Mouse (Mus musculus) stomach, postnatal 0 days (tissue): ENCODE data around the gene Car6. TPM values are rescaled to one million over a fixed set of nuclear protein-coding genes. Genes with fewer than 3 reads are reported as not detected.

ENCODE experiments used
- ATAC-seq: fragments of 200-750 bp; cut with Nextera tagmentation; 2 replicates; pipeline ENCODE4 v1.8.0; 2017; ENCODE audit not compliant: low FRiP score, low TSS enrichment
- DNase-seq: peaks from one replicate; pipeline ENCODE4 v3.0.0-alpha.2; 2016; ENCODE audit warnings: low spot score
- H3K27ac ChIP-seq: fragments of 300-500 bp; sonication (generic); replicated peaks from 2 replicates; pipeline ENCODE4 v1.5.1; 2014; ENCODE audit warnings: mild to moderate bottlenecking, control low read depth
- H3K27me3 ChIP-seq: fragments of 300-500 bp; sonication (generic); 2 replicates; pipeline ENCODE4 v1.6.1; 2014; ENCODE audit warnings: low read length; ENCODE audit not compliant: control insufficient read depth, insufficient read depth
- H3K36me3 ChIP-seq: fragments of 300-500 bp; sonication (generic); 2 replicates; pipeline ENCODE4 v1.6.1; 2014; ENCODE audit warnings: low read length, mixed read lengths; ENCODE audit not compliant: control insufficient read depth, insufficient read depth
- H3K4me1 ChIP-seq: fragments of 300-500 bp; sonication (generic); replicated peaks from 2 replicates; pipeline ENCODE4 v1.6.1; 2014; ENCODE audit warnings: antibody characterized with exemption; ENCODE audit not compliant: control insufficient read depth, insufficient read depth
- H3K4me2 ChIP-seq: fragments of 300-500 bp; sonication (generic); replicated peaks from 2 replicates; pipeline ENCODE4 v1.6.1; 2014; ENCODE audit warnings: low read depth, mild to moderate bottlenecking, control low read depth, moderate library complexity
- H3K4me3 ChIP-seq: fragments of 300-500 bp; sonication (generic); 2 replicates; pipeline ENCODE4 v1.5.1; 2014; ENCODE audit warnings: low read depth, low read length, control low read depth
- H3K9ac ChIP-seq: fragments of 300-500 bp; sonication (generic); 2 replicates; pipeline ENCODE4 v1.6.1; 2014; ENCODE audit warnings: mild to moderate bottlenecking, low read length, control low read depth, mixed read lengths
- H3K9me3 ChIP-seq: fragments of 300-500 bp; sonication (generic); 2 replicates; pipeline ENCODE4 v1.6.1; 2016; ENCODE audit warnings: low read length; ENCODE audit not compliant: control insufficient read depth
- CTCF ChIP-seq: IDR thresholded peaks from 2 replicates; pipeline ENCODE4 v1.5.1; 2016; ENCODE audit warnings: antibody characterized with exemption, low read depth, mild to moderate bottlenecking, moderate library complexity
- EP300 ChIP-seq: optimal IDR thresholded peaks from 2 replicates; pipeline ENCODE3; 2016; ENCODE audit warnings: antibody characterized with exemption
- WGBS: fragments of 180-500 bp; shearing (Covaris S2); extraction: QIAGEN DNeasy Blood & Tissue Kit; methylation state at CpG from one replicate; pipeline ENCODE4 v1.1.7; 2014; 5-methylcytosine and 5-hydroxymethylcytosine counted together
- polyA plus RNA-seq: library from polyadenylated mRNA; unstranded; fragments of >200 nt; fragmentation: Nextera tagmentation; extraction: Ambion mirVana; gene quantifications from 2 replicates; pipeline ENCODE4 v1.2.1, GENCODE M21; 2015

Car6 gene
- polyA plus RNA-seq, 1 experiment from 2014 or later: not detected

DNA sequence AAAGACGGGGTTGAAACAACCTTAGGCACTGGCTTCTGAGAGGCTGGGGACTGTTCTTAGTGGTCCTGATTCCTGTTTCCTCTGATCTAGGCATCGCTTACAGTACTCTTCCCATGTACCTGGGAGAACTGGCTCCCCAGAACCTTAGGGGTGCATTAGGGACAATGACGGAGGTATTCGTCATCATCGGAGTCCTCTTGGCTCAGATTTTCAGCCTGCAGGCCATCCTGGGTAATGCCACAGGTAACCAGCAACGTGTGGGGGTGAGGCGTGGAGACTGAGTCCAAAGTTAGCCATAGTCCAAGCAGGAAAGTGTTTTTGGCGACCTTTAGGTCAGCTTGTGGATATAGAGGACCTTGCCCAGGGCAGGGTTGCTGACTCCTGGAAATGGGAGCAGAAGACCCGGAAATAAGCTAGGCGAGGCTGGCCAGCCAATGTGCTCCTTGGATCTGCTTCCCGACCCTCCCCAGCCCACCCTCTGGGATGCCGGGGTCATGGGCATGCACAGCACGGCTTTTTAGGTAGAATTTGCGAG, 43.7 kb downstream of the Car6 start:
- no peak for DNase-seq
- Histone ChIP-seq H3K9ac (no peak overlapping the region), H3K36me3 (no peaks in the 10 kb centered on the region), H3K4me3 (no peak overlapping the region), H3K4me2 (no peak overlapping the region), H3K27me3 (no peaks in the 10 kb centered on the region), H3K4me1 (no peaks in the 10 kb centered on the region), H3K27ac (no peak overlapping the region), H3K9me3 (no peaks in the 10 kb centered on the region)
- 69% methylated on average over 14 of the region's 14 CpGs for WGBS
- no peak for ATAC-seq
- TF ChIP-seq CTCF (no peak), EP300 (no peak)

DNA sequence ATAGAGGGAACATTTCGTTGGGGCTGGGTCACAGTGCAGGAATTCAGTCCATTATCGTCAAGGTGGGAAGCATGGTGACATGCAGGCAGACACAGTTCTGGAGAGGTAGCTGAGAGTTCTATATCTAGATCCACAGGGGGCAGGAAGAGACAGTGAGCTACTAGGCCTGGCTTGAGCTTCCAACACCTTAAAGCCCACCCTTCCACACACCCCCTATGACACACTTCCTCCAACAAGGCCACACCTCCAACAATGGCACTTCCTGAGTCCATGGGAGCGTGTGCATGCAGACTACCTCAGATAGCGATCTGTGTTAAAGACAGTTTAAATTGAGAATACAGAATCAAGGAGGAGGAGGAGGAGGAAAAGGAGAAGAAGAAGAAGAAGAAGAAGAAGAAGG, 45.4 kb downstream of the Car6 start:
- Histone ChIP-seq H3K9ac (no peak overlapping the region), H3K36me3 (no peaks in the 10 kb centered on the region), H3K4me2 (no peak overlapping the region), H3K9me3 (no peaks in the 10 kb centered on the region), H3K27me3 (no peaks in the 10 kb centered on the region), H3K4me3 (no peak overlapping the region), H3K27ac (no peak overlapping the region), H3K4me1 (no peaks in the 10 kb centered on the region)
- WGBS: 87% methylated on average over 4 of the region's 4 CpGs
- ATAC-seq: no peak
- no peak for DNase-seq
- TF ChIP-seq EP300 (no peak), CTCF (no peak)

DNA sequence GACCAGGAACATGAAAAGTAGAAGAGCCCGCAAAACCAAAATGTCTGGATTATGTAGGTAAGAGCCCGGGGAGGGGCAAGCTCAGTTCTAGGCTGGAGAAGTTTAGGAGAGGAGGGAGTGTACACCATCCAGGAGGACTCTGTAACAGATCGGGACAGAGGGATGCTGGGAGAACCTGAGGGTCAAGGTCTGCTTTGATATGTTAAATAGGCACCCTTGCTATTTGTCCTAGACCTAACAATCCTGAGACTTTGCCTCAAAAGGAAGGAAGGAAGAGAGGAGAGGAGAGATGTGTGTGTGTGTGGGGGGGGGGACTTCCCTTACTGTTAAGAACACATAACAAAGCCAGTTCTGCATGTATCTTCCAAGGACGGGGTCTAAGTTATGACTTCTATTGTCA, 45.8 kb downstream of the Car6 start:
- WGBS: 84% methylated on average over 4 of the region's 4 CpGs
- H3K4me1 ChIP-seq: no peaks in the 10 kb centered on the region
- no peak for DNase-seq
- H3K4me3 ChIP-seq: no peak overlapping the region
- H3K27me3 ChIP-seq: no peaks in the 10 kb centered on the region
- no peak overlapping the region for H3K9ac ChIP-seq
- H3K27ac ChIP-seq: no peak overlapping the region
- no peaks in the 10 kb centered on the region for H3K36me3 ChIP-seq
- H3K4me2 ChIP-seq: no peak overlapping the region
- no peaks in the 10 kb centered on the region for H3K9me3 ChIP-seq
- ATAC-seq: no peak
- TF ChIP-seq EP300 (no peak), CTCF (no peak)

DNA sequence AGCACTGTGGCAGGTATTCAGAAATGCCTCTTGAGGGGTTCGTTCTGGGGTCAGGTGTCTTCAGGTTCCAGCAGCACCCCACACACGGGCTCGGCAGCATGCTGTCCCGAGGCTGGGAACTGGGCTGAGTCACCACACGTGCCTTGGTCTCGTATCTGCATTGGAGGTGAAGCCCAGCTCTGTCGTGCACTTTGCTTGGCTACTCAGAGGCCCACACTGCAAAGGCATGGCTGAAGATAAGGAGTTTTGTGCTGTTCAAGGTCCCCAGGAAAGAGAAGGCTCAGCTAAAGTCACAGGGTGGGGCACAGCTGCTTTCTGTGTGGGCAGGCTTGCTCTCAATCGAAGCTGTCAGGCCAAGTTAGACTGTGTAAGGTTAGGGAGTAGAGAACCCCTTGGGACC, 48.6 kb downstream of the Car6 start:
- Histone ChIP-seq H3K4me3 (no peak overlapping the region), H3K27me3 (no peaks in the 10 kb centered on the region), H3K36me3 (no peaks in the 10 kb centered on the region), H3K4me1 (no peaks in the 10 kb centered on the region), H3K9me3 (no peaks in the 10 kb centered on the region), H3K27ac (peak overlapping the region; percentile 30; the same call in 1 of the 2 replicates), H3K9ac (no peak overlapping the region), H3K4me2 (no peak overlapping the region)
- DNase-seq (peak; percentile 86), ATAC-seq (peak; percentile 93)
- 63% methylated on average over 8 of the region's 8 CpGs for WGBS
- TF ChIP-seq CTCF (no peak), EP300 (no peak)

DNA sequence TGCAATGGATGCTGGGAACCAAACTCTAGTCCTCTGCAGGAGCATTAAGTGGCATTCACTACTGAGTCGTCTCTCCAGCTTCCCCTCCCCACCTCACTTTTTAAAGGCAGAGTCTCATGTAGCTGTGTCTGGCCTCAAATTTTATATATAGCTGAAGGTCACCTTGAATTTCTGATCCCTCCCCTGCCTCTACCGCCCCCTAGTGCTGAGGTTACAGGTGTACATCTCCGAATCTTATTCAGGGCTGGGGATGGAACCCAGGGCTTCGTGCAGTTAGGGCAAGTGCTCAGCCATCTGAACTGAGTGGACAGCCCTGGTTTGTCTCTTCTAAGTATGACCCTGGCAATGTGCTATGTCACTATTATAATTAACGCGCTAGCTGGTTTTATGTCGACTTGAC, 50.1 kb downstream of the Car6 start:
- H3K27me3 ChIP-seq: no peaks in the 10 kb centered on the region
- TF ChIP-seq CTCF (peak; percentile 39), EP300 (no peak)
- WGBS: 76% methylated on average over 7 of the region's 7 CpGs
- no peak overlapping the region for H3K4me2 ChIP-seq
- H3K36me3 ChIP-seq: no peaks in the 10 kb centered on the region
- no peak overlapping the region for H3K4me3 ChIP-seq
- no peaks in the 10 kb centered on the region for H3K9me3 ChIP-seq
- no peak overlapping the region for H3K27ac ChIP-seq
- no peak for DNase-seq
- no peaks in the 10 kb centered on the region for H3K4me1 ChIP-seq
- no peak overlapping the region for H3K9ac ChIP-seq
- ATAC-seq: no peak

DNA sequence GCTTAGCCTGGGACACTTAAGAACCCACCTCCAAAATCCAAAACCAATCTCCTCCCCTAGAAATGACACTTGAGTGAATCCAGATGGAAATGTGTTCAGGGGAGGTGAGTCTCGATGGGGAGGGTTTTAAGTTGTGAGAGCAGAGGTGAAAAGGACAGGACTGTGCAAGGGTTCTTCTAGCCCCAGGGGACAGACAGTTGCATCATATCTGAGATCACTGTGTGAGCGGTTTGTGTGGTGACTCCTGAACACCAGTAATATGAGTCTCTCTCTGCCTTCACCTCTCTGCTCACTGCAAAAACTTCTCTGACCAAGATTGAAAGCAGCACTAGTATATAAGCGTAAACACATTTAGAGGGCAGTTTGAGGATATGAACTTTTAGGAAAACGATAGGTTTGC, 54.8 kb downstream of the Car6 start:
- WGBS: 71% methylated on average over 4 of the region's 4 CpGs
- Histone ChIP-seq H3K27me3 (no peaks in the 10 kb centered on the region), H3K4me2 (no peak overlapping the region), H3K27ac (no peak overlapping the region), H3K9ac (no peak overlapping the region), H3K4me1 (no peaks in the 10 kb centered on the region), H3K36me3 (no peaks in the 10 kb centered on the region), H3K9me3 (no peaks in the 10 kb centered on the region), H3K4me3 (no peak overlapping the region)
- no peak for TF ChIP-seq CTCF
- no peak for TF ChIP-seq EP300
- DNase-seq: no peak
- no peak for ATAC-seq
